Mouse (Mus musculus): ENCODE measurements around the gene Mrgpra2a. TPM values are rescaled to one million over a fixed set of nuclear protein-coding genes. Genes with fewer than 3 reads are reported as not detected.

Gene Mrgpra2a
- not detected for polyA plus RNA-seq (2017; shearing (Covaris generic))

GRCm38 (mm10) chr7:47452015-47452414, at the start of gene Mrgpra2a:
Gene Mrgpra2a, minus strand, starts transcription at chr7:47452139.

Other genes with a start within 250 kb of the Mrgpra2a start
- gene Mrgpra6, start 247.2 kb downstream of the Mrgpra2a start, polyA plus RNA-seq (2017; shearing (Covaris generic)), result not detected
- gene Mrgpra9, start 199.3 kb downstream of the Mrgpra2a start, polyA plus RNA-seq (2017; shearing (Covaris generic)), result not detected
- gene Mrgpra1, start 97.9 kb downstream of the Mrgpra2a start, polyA plus RNA-seq (2017; shearing (Covaris generic)), result not detected
- not detected for gene Mrgpra2b, start 76.7 kb upstream of the Mrgpra2a start, polyA plus RNA-seq (2017; shearing (Covaris generic))
- gene Mrgpra3, start 149.2 kb upstream of the Mrgpra2a start, polyA plus RNA-seq (2017; shearing (Covaris generic)), result not detected

Data from effector memory CD4-positive, alpha-beta T cell, adult 7 months (primary cell).